Mouse (Mus musculus) v-Abl transformed pro-B cells (cell line): ENCODE measurements around the gene Kcnq2.

ENCODE experiments used
- in situ Hi-C, 2 experiments: fragments of 400-800 bp; cut with MboI; formaldehyde crosslinking; loops; one replicate each; pipeline ENCODE4 v1.15.1; 2025; ENCODE audit not compliant: unreplicated experiment in 2 of 2

The Kcnq2 gene

DNA sequence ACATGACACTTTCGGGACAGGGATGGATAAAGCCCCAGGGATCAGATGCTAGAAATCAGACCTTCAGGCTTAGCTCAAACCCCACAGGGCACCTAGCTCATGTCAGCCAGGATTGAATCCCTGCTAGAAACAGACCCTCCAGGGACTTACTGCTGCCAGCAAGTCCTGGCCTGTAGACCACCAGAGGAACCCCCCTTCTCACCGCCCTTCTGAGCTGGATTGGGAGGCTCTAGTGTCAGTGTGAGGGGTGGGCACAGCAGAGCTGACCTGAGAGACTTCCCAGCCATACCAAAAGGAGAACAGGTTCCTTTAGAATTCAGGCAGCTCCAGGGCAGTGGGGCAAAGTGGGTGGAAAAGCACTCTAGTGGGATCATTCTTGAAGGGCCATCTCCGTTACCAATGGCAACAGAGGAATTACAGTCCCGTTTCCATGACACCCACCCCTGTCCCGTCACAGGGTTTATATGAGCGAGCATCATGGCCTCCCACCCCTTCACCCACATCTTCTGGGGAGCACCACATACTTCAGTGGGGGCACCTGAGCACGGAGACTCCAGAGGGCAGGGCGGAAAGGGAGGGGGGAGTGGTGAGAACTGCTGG, 21.2 kb downstream of the Kcnq2 start:
- in situ Hi-C loops, result no loop called here

- in situ Hi-C loops, result no loop called here
Measured at GRCm38 (mm10) chr2:181111665-181112064, 23.4 kb downstream of the Kcnq2 start.

DNA sequence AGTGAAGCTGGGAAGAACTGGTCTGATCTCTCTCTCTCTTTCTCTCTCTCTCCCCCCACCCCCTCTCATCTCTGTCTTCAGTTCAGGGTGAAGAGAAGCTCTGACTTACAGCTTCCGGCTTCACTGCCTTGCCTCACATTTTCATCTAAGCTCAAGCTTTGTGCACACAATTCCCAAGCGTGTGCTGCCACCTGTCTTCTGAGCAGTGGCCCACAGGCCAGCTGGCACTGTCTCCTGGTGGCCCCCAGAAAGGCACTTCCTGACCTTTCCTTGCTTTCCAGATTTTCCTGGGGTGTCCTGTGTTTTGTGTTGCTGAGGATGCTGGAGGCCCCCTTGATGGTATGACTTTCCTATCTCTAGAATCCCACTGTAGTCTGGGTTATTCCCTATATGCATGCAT, 31.0 kb downstream of the Kcnq2 start:
- in situ Hi-C loops, result no loop called here

- in situ Hi-C loops, result no loop called here
Measured at GRCm38 (mm10) chr2:181102161-181102560, 32.9 kb downstream of the Kcnq2 start.

GRCm38 (mm10) chr2:181101626-181102025, 33.5 kb downstream of the Kcnq2 start:
- in situ Hi-C loops, result no loop called here

GRCm38 (mm10) chr2:181100087-181100486, 35.0 kb downstream of the Kcnq2 start:
- in situ Hi-C loops, result no loop called here

- in situ Hi-C loops, result loop anchor here in 1 of 2 experiments (25.0 kb wide), 1 partner anchor 778 kb away; no protein-coding TSS in a partner anchor
Measured at GRCm38 (mm10) chr2:181090123-181090522, 45.0 kb downstream of the Kcnq2 start.

- in situ Hi-C loops, result loop anchor here in 1 of 2 experiments (25.0 kb wide), 1 partner anchor 773 kb away; no protein-coding TSS in a partner anchor
Measured at GRCm38 (mm10) chr2:181084997-181085396, 50.1 kb downstream of the Kcnq2 start.

DNA sequence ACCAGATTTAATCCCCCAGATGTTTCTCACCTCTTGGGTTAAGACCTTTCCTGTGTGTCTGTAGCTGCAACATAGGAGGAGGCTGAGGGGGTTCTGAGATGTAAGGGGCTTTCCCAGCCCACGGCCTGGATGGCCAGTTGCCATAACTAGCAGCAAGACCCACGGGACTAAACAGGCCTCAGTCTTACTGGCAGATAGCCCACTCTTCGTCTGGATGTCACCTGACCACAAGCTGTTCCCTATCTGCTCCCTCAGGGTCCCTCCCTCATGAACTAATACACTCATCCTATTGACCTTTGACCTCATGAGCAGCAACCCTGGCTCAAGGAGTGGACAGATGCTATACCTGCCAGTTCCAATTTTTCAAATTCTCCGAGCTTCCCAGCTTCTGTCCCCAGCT, 51.2 kb downstream of the Kcnq2 start:
- in situ Hi-C loops, result loop anchor here in 1 of 2 experiments (25.0 kb wide), 1 partner anchor 772 kb away; no protein-coding TSS in a partner anchor

DNA sequence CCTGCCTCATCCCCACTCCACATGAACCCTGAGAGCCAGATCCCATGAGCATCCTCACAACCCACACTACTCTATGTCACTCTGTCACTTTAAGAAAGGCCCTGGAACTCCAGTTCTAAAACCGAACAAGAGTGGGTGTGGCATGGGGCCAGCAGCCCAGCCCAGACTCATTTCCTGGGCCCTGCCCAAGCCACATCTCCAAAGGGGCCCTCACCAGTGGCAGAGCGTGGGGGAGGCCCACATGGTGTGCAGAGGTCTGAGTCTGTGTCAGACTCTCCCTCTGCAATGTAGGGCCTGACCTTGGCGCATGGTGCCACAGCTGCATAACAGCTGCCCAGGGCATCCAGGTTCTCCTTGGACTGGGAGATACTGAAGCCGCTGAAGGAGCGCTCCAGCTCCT, 54.2 kb downstream of the Kcnq2 start:
- in situ Hi-C loops, result loop anchor here in 1 of 2 experiments (25.0 kb wide), 1 partner anchor 769 kb away; no protein-coding TSS in a partner anchor

DNA sequence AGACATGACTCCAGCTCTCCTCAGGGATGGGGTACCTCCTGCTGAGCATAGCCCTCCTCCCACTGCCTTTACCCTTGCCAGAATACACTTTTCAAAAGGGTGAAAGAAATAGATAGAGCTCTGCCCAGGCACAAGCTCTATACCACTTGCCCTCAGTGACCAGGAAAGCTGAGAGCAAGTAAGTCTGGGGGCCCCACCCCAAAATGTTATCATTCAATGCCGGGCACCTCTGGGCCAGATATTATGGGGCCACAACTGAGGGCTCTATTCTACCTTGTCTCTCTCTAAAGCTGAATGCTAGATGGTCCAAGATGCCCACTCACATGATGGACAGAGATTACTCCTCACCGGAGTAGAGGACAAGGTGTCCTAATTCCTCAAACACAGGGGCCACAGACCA, 55.6 kb downstream of the Kcnq2 start:
- in situ Hi-C loops, result loop anchor here in 1 of 2 experiments (25.0 kb wide), 1 partner anchor 767 kb away; no protein-coding TSS in a partner anchor

DNA sequence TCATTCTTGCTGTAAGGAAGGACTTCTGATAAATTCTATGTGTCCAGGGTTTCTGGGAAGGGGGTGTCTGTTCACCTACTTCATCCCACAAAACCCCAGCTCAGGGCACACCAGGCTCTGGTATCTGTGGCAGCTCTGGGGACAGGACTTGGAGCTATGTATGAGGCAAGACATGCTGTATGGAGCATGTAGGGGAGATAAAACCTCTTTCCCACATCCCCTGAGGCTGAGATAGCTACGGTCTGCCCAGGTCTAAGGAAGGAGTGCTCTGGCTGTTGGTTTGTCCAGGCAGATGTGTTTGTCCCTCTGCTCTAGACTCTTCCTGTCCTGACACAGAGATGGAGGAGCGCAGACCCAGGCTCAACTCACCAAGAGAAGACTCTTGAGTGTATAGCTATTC, 56.2 kb downstream of the Kcnq2 start:
- in situ Hi-C loops, result loop anchor here in 1 of 2 experiments (25.0 kb wide), 1 partner anchor 767 kb away; no protein-coding TSS in a partner anchor

- in situ Hi-C loops, result loop anchor here in 1 of 2 experiments (25.0 kb wide), 1 partner anchor 763 kb away; no protein-coding TSS in a partner anchor
Measured at GRCm38 (mm10) chr2:181075501-181075900, 59.6 kb downstream of the Kcnq2 start.

GRCm38 (mm10) chr2:181072403-181072714, 62.7 kb downstream of the Kcnq2 start:
- in situ Hi-C loops, result no loop called here

DNA sequence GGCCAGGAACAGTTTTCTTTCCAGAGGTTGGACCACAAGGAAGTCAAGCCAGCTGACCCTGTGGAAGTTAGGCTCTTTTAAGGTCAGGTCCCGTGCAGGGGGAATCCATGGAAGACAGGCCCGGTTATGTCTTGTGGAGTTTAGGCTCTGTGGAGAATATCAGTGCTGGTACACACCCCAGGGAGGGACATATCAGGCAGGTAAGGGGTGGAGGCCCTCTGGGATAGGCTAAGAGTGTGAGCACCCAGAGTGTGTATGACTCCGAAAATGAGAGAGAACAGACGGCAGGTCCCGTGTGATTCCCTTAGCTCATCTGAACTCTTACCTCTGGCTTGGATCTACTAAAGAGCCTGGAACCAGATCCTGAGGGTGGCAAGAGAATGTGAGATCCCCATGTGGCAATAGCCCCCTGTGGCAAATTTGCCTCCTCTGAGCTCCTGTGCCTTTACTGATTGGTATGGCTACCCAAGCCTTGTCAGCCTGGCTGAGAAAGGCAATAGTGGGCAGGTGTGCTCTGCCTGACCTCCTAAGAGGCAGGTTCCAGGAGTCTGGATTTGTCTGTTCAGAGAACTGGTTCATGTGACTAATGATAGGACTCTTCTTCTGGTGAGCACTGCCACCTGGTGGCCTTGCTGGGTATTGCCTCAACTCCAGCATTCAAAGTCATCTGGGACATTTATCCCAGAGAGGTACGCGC, 63.2 kb downstream of the Kcnq2 start:
- in situ Hi-C loops, result no loop called here

GRCm38 (mm10) chr2:181070136-181070535, 65.0 kb downstream of the Kcnq2 start:
- in situ Hi-C loops, result no loop called here

- in situ Hi-C loops, result no loop called here
Measured at GRCm38 (mm10) chr2:181068499-181068898, 66.6 kb downstream of the Kcnq2 start.

DNA sequence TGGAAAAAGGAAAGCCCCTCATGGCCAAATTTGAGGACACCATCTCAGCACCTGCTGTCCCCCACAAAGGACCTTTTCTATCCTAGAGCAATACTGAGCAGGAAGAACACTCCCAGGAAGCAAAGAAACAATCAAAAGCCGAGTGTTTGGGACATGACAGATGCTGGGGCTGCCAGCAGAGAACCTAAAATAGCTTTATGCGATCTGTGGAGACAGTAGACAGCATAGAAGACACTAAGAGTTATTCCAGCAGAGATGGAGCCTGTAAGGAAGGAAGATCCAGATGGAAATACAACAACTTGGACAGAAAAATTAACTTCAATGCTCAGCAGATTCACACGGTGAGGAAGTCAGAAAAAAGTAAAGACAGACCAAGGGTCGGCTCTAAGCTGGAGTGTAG, 69.3 kb downstream of the Kcnq2 start:
- in situ Hi-C loops, result no loop called here

DNA sequence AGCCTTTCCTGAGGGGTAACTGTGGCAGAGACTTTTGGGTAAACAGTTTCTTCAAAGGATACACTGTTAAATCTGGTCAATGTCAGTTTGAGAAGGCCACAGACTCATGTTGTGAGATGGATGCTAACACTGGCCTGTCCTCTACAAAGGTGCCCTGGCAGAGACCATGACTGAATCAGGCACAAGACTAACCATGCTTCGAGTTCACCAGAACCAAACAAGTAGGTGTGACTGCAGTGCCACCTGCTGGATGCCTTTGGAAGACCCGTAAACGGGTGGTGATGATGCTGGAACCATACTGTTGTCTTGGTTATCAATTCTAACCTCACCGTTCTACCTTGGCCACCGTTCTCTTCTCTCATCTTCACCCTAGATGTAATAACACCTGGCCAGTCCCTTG, 75.0 kb downstream of the Kcnq2 start:
- in situ Hi-C loops, result loop anchor here (5.0 kb wide), 2 partner anchors 128 to 273 kb away; no protein-coding TSS in a partner anchor

DNA sequence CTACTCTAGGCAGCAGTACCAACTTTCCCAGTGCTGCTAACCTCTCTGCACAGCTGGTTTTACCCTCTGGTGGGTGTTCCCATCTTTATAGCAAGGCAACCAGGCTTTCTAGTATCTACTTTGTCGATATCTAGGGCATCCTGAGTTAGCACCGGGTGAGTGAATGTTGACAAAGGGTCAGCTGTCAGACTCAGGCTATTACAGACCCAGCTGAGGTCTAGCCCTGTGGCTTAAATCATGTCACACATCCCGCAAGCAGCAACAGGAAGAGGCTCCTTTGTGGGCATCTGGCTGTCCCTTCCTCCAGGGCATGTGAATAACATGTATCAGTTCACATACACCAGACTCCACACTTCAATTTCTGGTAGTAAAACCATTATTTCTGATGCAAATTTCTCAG, 76.9 kb downstream of the Kcnq2 start:
- in situ Hi-C loops, result loop anchor here in 1 of 2 experiments (5.0 kb wide), 1 partner anchor 131 kb away; the partner anchor contains the start of gene Birc7

DNA sequence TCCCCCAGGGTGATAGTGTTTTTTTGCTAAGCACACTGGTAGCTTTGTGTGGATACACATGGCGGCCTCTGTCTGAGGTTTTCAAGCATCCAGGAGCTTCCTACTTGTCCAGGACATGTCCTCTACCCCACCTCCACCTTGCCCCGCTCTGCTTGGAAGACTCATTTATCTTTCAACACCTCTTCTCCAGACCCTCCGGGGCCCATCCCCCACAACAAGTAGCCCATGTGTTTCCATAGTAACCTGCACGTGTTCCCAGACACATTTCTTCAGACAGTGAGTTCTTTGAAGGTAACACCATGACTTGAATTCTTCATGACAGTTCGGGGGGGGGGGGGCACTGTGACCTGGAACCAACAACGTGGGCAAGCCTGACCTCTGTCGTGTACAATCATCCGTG, 77.8 kb downstream of the Kcnq2 start:
- in situ Hi-C loops, result loop anchor here in 1 of 2 experiments (5.0 kb wide), 1 partner anchor 130 kb away; the partner anchor contains the start of gene Birc7

- in situ Hi-C loops, result no loop called here
Measured at GRCm38 (mm10) chr2:181052171-181052570, 82.9 kb downstream of the Kcnq2 start.
